Mouse (Mus musculus): ENCODE data around the gene Nlk. TPM values are rescaled to one million over a fixed set of nuclear protein-coding genes. Genes with fewer than 3 reads are reported as not detected.

Nlk gene
- polyA plus RNA-seq, 1 experiment from 2014 or later: 25.3 TPM

Other genes with a start within 250 kb of the Nlk start
- gene Slc46a1, start 231.7 kb downstream of the Nlk start, polyA plus RNA-seq (2016; fragmentation: Nextera tagmentation; extraction: Ambion mirVana): 17.5 and 17.9 TPM in 2 replicates
- 33.7 and 35.7 TPM in 2 replicates for gene Sarm1, start 199.6 kb downstream of the Nlk start, polyA plus RNA-seq (2016; fragmentation: Nextera tagmentation; extraction: Ambion mirVana)
- gene Vtn, start 198.3 kb downstream of the Nlk start, polyA plus RNA-seq (2016; fragmentation: Nextera tagmentation; extraction: Ambion mirVana): 118 and 156 TPM in 2 replicates
- not detected in 2 replicates for gene Sebox, start 193.9 kb downstream of the Nlk start, polyA plus RNA-seq (2016; fragmentation: Nextera tagmentation; extraction: Ambion mirVana)
- 75.2 and 81.1 TPM in 2 replicates for gene Tmem199, start 185.2 kb downstream of the Nlk start, polyA plus RNA-seq (2016; fragmentation: Nextera tagmentation; extraction: Ambion mirVana)
- 166 and 176 TPM in 2 replicates for gene Poldip2, start 185.2 kb downstream of the Nlk start, polyA plus RNA-seq (2016; fragmentation: Nextera tagmentation; extraction: Ambion mirVana)
- 59.8 and 61.4 TPM in 2 replicates for gene Tnfaip1, start 161.0 kb downstream of the Nlk start, polyA plus RNA-seq (2016; fragmentation: Nextera tagmentation; extraction: Ambion mirVana)
- 108 and 127 TPM in 2 replicates for gene Ift20, start 161.0 kb downstream of the Nlk start, polyA plus RNA-seq (2016; fragmentation: Nextera tagmentation; extraction: Ambion mirVana)
- 44.2 and 47.3 TPM in 2 replicates for gene Tmem97, start 146.6 kb downstream of the Nlk start, polyA plus RNA-seq (2016; fragmentation: Nextera tagmentation; extraction: Ambion mirVana)
- 29.2 and 31.3 TPM in 2 replicates for gene Ccnq, start 54.4 kb upstream of the Nlk start, polyA plus RNA-seq (2016; fragmentation: Nextera tagmentation; extraction: Ambion mirVana)
- 16.0 and 18.1 TPM in 2 replicates for gene Lyrm9, start 129.2 kb upstream of the Nlk start, polyA plus RNA-seq (2016; fragmentation: Nextera tagmentation; extraction: Ambion mirVana)
- gene Nos2, start 223.4 kb upstream of the Nlk start, polyA plus RNA-seq (2016; fragmentation: Nextera tagmentation; extraction: Ambion mirVana): 1.4 and 1.7 TPM in 2 replicates